Mouse (Mus musculus): ENCODE results near the gene Arhgap11a. TPM values are rescaled to one million over a fixed set of nuclear protein-coding genes. Genes with fewer than 3 reads are reported as not detected.

The Arhgap11a gene
- total RNA-seq (2022) = 1 to 10 TPM; 2.1 to 2.8 (median 2.3) TPM

DNA sequence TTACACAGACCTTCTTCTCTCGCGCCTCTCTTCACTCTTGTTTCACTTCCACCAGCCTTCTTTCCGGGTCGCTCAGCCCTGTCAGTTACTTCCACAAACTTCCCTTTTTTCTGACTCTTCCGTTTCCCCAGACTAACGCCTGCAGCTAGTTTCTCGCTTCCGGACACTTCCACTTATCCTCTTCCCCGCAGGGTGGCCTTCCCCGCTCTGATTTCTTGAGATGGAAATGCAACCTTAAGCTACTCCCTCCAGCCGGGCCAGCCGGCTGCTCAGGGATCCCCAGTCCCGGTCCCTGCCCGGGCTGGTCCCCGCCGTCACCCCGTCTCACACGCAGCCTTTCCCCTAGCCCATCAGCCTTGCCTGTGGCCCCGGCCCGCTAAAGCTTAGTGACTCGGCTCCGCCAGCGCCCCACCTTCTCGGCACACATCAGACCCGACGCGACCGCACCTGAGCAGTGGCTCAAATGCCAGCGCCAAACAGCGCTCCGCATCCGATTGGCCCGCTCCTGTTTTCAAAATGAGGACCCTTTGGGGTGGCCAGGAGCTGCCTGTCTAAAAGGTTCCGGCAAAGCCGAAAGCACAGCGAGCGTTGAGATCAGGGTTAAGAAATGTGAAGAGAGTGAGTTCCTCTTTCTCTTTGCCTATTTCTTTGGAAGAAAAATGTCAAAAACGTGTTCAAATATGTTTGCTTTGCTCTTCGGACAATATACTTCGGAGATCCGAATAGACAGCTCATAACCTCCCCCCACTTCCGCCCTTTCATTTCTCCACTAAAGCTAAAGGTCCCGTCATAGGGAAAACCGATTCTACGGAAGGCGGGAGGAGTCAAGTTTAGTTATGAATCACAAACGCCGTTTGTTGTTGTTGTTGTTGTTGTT is at the start of gene Arhgap11a:
TSS of gene Arhgap11a (minus strand) at position 417 of the 877 bp plus-strand sequence.
- DNase-seq = peak; percentile 82

DNA sequence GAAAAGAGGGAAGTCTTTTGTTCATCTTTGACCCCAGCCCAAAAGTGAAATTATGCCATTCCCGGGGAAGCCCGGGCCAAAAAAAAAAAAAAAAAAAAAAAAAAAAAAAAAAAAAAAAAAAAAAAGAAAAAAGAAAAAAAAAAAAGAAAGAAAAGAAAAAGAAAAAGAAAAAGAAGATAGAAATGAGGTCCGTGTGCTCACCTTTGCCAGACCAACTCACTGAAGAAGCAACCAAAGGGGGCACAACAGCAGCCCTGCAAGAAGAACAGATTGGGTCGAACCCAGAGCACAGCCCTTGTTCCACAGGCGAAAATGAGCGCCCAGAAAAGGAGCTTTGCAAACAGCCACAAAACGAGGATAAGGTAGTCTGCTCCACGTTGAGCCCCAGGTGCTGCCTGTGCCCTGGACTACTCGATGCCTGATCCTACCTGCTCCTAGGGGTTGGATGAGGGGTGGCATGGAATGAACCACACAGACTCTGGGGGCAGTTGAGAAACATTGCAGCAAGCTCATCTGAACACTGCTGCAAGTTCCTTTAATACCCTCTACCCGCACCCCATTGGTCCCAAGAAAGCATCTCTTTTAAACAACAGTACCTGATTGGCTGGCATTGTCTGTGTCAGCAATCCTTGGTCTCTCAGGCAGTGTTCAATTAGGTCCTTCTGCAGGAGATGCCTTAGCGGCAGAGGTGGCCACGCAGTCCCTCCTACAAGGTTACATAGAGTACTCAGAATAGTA is 45.1 kb upstream of the Arhgap11a start:
- DNase-seq = no peak

DNA sequence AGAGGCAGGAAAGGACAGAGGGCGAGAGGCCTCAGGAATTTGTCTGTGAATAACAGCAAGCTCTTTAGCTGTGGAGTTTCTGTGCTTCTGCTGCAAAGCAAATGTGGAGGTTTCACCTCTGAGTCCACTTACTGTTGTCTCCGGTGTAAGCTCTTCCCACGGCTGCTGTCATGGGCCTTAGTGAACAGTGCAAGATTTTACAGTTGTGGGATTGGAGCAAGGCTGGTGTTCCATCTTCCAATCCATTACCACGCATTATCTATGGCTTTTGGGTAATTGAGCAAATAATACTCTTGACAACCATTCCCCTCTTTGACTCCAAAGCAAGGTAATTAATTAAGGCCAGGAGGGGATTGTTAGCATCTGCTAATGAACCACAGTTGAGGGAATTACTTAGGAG is 38.7 kb upstream of the Arhgap11a start:
- DNase-seq = no peak

DNA sequence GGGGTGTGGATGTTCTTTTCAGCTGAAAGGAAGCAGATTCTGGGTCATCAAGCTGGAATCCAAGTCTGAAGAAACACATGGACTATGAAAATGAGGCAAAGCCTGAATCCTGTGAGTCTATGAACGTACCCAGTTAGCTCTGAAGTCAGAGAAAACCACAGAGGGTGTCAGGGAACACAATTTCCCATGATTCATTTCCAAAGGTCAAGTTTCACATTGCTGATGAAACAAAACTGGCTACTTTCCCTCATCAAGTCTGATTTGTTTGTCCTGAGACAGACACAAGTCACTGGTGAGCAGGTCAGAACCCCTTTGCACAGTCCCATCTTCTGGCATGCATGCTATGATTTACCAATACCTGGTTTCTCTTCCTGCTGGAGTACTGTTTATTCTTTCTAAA is 37.6 kb upstream of the Arhgap11a start:
- DNase-seq = no peak

DNA sequence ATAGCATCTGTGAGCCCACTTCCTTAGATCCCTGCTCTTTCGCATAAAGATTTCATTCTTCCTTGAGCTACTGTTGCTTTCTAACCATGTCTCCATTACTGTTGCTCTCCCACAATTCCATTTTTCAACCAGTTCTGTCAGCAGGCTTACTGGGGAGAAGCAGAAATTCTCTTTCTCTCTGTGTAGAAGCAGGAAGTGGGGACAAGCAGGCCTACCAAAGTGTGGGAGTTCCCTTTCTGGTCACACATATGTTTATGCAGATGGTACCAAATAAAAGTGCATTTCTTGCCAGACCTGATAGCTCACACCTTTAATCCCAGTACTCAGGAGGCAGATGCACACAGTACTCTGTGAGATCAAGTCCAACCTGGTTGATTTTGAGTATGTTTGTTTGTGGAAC is 21.7 kb upstream of the Arhgap11a start:
- DNase-seq = no peak

DNA sequence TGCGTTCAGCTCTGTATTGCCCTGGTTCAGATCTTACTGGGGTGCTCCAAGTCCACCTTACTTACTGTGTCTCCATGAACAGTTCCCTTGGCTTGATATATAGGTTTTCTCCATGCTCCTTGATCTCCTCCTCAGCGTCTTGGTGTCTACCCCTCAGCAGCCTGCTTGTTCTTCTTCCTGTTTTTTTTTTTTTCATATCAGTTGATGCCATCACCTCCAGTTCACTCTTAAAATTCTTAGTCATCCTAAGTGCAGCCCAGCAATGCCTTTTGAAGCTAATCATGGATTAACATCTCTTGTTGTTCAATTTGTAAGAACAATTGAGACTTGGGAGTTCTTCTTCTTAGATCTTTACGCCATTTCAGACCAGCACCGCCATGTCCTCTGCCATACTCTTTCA is 19.9 kb upstream of the Arhgap11a start:
- no peak for DNase-seq

DNA sequence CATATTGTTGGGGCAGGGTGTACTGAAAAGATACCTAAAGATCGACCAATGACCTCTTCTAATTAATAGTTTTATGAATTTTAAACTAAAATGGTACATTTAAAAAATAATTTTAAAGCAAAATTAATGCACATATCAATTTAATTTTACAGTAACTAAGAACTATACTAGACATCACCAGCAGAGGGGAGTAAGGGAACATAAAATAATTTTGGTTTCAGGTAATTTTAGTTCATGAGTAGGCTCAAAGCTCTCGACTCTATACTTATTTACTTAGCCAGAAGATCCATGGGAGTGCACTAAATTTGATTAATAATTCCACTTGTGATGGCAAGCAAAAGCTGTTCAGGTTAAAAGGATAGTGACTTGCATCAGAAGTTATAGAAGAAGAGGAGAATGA is 17.7 kb upstream of the Arhgap11a start:
- no peak for DNase-seq

DNA sequence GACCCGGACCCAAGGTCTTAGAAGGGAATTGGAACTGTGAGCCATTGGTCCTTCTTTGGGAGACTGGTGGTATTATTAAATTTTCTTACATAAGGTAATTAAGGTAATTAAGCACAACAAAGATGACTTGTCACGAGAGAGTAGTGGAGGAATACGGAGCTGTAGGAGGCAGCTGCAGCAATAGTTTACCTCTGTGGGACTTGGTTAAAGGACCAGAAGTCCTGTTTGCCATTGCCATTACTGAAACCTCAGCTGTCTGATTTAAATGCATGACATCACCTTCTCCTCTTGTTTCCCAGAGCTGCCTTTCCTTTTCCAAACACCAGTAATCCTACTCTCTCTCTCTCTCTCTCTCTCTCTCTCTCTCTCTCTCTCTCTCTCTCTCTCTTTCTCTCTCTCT is 680 bp upstream of the Arhgap11a start:
- DNase-seq = no peak

DNA sequence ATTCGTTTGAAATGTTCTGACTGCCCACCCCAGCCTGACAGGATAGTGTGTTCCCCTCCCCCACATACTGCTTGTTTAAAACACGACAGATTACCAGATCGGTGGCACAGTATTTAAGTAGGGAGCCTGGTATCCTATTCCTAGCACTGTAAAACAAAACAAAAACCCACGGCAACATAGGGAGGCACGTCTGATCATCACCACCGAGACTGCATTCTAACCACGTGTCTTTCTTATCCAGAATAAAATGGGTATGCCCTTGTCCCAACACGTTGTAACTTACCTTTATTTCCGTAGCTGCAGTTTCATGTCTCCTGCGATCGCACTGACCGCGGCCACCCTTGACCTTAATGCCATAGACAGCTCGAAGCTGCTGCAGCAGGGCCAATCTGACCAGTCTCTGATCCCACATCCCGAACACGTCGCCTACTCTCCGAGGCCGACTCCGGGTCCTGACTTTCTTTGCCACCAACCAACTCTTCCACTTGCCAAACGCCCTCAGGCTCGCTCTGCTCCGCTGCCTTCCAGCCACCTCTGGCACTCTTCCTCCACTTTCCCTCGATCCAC is 700 bp downstream of the Arhgap11a start:
- DNase-seq = no peak

DNA sequence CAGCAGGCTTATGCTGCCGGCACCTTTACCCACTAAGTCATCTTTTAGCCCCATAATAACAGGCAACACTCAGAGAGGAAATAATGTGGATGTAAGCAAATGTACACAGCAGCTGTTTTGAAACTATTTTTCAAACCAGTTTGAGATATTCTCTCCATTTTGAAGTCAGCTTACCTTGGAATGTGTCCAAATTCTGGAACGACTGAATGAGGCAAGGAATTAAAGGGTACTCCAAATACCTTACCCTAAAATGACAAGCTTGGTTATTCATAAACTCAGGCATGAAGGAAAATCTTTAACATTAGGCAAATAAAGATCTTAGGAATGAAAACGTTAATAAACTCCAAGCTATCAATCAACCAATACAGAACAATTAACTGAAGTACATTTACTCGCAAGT is 3.4 kb downstream of the Arhgap11a start:
- no peak for DNase-seq

DNA sequence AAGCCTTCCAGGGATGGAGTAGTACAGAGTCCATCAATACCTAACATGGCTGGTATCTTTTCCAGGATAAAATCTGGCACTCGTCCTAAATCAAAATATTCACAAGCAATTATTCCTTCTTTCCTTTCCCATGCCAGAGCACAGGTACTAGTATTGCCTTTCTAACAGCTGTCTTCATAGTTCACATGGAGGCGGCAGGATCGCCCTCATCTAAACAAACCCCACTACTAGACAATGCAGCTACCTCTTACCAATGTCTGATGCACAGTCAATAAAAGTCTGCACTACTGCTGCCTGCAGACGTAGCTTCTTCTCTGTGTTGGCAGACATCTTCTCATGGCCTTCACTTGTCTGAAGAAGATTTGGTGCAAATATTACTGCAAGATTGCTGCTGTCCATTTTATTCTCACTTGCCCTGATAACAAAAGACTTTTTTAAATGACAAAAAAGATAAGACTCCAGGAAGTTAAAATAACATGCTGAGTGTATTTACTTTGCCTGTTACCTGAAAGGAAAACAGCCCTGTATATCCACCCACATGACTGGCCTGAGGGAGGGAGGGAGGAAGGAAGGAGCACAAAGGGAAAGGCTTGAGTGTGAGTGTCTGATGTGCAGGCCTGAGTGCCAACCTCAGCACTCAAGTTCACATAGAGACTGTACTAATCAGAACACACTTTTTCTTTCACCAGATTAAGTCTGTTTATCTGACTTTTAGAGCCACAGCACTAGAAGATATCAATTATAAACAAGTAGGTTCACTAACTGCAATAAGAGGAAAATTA is 6.6 kb downstream of the Arhgap11a start:
- DNase-seq = no peak

DNA sequence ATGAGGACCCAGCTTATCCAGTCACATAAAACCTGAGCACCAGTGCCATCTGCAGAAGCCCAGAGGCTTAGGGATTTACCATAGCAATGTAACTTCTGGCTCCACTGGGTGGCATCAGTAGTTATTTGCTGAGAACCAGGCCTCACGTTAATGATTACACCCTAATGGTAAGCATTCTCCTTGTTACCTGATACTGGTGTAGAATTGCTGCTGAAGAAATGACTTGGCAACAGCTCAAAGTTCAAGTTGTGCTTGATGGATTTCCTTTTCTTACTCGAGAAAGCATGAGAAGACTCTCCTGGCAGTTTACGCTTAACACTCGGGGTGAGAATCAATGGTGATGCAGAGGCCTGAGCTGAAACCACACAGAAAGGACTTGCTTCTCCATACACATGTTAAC is 9.0 kb downstream of the Arhgap11a start:
- DNase-seq = no peak

DNA sequence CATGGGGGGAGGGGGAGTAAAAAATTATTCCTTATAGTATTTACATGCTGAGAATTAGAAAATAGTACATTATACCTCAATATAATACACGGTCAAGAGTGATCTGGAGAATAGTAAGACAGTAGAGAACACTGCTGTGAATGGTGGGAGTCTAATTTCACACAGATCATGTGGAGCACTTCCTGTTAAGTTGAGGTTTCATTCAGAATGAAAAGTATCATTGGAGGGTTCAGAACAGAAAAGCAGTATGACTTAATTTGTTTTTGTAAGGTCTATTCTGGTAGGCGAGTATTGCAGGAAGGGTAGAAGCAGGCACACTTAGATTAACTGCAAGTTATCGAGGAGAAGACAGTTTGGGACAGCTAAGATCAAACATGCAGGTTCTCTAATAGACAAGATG is 13.2 kb downstream of the Arhgap11a start:
- no peak for DNase-seq

DNA sequence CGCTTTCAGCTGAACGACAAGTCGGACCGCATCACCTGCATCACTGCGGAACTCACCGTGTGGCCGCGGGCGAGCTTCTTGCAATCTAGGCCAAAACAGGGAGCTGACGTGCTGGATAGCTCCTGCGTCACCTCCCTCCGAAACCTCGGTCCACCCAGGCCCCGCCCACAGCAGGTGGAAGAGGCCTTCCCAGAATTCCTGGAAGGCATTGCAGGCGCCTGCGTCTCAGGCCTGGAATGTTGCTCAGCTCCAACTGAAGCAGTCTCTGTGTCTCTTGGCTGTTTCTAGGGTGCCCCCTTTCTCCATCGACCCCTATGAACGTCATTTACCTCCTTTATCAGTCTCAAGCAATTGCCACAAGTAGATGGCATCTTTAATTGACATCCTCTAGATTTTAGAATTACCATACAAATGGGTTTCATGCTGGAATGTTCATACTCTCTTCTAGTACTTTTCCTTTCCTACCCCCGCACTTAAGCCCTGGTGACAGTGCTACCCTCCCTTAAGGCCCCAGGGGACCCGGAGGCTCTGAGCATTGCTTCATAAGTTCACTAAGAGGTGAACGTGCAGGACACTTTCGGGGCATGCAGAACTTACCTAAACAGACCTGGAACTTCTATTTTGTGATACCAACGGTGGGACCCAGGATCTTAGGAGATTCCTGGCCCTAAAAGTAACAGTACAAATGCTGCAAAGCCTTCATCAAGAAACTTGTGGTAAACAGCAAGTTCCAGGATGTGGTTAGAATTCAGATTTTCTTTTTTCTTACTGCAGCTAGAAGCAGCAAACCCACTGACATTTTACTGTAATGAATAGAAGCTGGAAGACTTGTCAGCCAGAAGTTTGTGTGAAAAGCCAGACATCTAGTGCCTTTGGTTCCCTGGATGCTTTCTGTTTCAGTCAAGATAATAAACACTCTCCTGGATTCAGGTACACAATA is 19.2 kb downstream of the Arhgap11a start, which contains the start of gene Scg5:
TSS of gene Scg5 (minus strand) at position 179 of the 940 bp plus-strand sequence.
- DNase-seq = peak; percentile 55

DNA sequence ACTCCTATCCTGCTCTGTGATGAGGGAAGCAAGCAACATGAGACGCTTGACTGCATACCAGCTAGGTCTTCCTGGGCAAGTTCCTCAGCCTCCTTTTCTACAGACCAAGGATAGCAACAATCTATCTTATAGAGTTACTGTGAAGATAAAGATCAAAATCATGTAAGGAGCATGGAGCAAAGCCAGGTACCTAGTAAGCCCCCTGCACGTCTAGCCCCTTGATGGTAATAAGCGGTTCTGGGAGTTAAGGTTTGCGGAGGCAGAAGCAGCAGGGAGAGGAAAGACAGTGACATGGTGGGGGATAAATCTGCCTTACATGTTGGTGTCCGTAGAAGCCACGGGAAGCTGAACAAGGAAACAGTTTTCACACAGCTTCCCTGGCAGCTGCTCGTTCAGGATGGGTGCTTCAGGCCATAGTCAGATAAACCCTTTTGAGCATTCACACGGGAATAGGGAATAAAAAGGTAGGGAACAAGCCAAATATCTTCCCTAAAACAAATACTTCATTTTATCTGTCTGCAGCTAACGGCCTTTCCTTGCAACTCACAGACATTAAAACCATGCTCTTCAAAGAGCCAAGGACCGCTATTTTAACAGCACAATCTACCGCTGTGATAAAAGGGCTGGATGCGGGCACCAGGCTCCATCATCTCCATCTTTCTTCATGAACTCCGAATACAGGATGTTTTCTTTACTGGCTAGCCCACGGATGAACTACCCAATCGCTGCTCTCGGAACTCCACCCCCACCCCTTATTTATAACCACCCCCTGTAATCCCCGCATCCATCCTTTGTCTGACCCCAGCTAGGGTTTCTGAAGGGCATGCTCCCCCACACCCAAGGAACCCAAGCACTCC is 20.1 kb downstream of the Arhgap11a start:
- no peak for DNase-seq

DNA sequence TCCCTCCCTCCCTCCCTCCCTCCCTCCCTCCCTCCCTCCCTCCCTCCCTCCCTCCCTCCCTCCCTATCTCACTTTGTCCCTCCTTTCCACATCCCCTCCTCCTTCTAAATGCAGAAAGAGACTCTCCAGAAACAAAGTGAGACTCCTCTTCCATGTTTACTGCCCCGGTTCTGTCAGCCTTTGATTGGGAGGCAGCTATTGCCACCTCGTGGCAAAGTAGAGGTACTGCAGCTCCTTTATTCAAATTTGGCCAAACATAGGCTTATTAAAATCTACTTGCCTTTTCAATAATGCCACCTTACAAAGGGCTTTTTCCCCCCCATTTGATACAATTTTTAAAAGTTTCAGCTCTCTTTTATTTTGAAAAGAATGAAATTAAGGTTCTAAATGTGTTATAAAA is 24.6 kb downstream of the Arhgap11a start:
- DNase-seq = no peak

DNA sequence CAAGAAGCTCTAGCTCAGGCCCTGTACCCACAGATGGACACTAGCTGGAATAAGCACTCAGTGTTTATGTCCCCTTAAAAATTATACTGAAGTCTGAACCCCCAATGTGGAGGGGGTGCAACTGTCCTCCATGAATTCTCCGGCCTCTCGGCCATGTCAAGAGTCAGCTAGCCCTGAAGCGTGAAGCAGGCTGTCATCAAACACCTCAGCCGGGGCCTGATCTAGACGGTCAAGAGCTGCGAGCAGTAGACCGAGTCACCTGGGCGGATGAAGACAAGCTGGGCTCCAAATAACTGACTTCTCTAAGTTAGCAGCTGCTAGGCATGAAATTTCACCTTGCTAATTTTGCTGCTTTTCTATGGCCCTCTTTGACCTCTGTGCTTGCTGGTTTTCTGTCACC is 26.1 kb downstream of the Arhgap11a start:
- no peak for DNase-seq

DNA sequence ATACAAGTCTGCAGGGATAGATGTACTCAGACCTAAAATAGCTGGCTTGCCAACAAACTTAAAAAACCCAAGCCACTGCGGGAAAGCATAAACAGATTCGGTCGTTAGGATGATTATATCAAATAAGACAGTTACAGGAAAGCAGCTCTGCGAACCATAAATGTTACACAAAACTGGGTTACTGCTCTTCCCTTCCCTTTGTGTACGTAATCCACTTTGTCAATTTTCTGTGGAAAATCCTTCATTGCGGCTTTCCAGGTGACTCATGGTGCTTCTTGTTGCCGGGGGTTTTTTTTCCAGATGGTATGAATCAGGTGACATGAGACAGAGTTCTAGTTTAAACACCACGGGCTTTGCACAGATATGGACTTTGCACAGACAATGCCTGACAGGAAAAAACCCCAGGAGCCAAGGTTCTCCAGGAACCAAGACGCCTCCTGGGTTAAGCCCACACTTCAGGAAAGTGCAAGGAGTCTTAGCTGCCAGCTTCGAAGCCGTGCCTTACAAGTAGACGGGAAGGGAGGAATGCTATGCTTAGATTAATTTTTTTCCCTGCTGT is 27.2 kb downstream of the Arhgap11a start:
- DNase-seq = no peak

DNA sequence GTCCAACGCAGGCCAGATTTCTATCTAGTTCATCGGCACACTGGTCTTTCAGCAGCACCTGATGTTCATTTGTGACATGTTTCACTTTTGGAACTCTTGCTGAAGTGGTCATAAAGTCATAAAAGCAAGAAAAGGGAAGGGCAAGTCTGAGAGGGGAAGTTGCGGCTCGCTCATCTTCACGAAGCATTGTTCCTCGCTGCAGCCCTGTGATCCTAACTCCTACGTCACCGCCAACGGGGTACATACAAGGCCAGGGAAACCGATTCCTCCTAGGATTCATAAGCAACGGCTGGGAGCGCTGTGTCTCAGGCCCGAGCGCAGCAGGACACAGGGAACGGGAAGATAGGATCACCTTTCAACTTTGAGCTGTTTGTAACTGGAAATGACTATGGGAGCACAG is 28.3 kb downstream of the Arhgap11a start:
- DNase-seq = no peak

All from adrenal gland, adult 8-10 months (tissue).